Mouse (Mus musculus): ENCODE results near the gene As3mt. TPM values are rescaled to one million over a fixed set of nuclear protein-coding genes. Genes with fewer than 3 reads are reported as not detected.
A peak's percentile ranks its signal among the peaks of the same experiment; 100 is the strongest.

As3mt gene
- polyA plus RNA-seq, 1 experiment from 2014 or later, result 19.8 TPM

GRCm38 (mm10) chr19:46710614-46711013 lies 3.4 kb downstream of the As3mt start:
- H3K36me3 ChIP-seq (ENCODE audit: control insufficient read depth, insufficient read depth, low read length), result no peaks in the 10 kb centered on the region
- H3K27ac ChIP-seq (ENCODE audit: low read depth, low read length), result no peak overlapping the region
- DNase-seq (ENCODE audit: low spot score) (no peak), ATAC-seq (no peak)
- H3K27me3 ChIP-seq (replicated peaks; ENCODE audit: control insufficient read depth, insufficient read depth, low read length), result no peaks in the 10 kb centered on the region
- H3K4me3 ChIP-seq (ENCODE audit: low read depth, low read length), result no peak overlapping the region
- no peak overlapping the region for H3K9ac ChIP-seq (ENCODE audit: low read length)
- H3K4me1 ChIP-seq (ENCODE audit: control insufficient read depth, insufficient read depth, low read length), result peaks cover 6% of the 10 kb centered on the region; the same call in 1 of the 2 replicates
- no peaks in the 10 kb centered on the region for H3K9me3 ChIP-seq (replicated peaks; ENCODE audit: control insufficient read depth, low read length)
- WGBS, result 92% methylated on average over 4 of the region's 4 CpGs
- H3K4me2 ChIP-seq (ENCODE audit: low read length), result no peak overlapping the region

- ATAC-seq (no peak), DNase-seq (ENCODE audit: low spot score) (no peak)
- no peak overlapping the region for H3K27ac ChIP-seq (ENCODE audit: low read depth, low read length)
- H3K9me3 ChIP-seq (replicated peaks; ENCODE audit: control insufficient read depth, low read length), result 0 out of 2 replicates have a peak, but pooled peaks cover 2% of the 10 kb centered on the region
- no peaks in the 10 kb centered on the region for H3K27me3 ChIP-seq (replicated peaks; ENCODE audit: control insufficient read depth, insufficient read depth, low read length)
- H3K9ac ChIP-seq (ENCODE audit: low read length), result no peak overlapping the region
- no peaks in the 10 kb centered on the region for H3K4me1 ChIP-seq (ENCODE audit: control insufficient read depth, insufficient read depth, low read length)
- H3K4me3 ChIP-seq (ENCODE audit: low read depth, low read length), result no peak overlapping the region
- no peaks in the 10 kb centered on the region for H3K36me3 ChIP-seq (ENCODE audit: control insufficient read depth, insufficient read depth, low read length)
- 94% methylated on average over 8 of the region's 8 CpGs for WGBS
- H3K4me2 ChIP-seq (ENCODE audit: low read length), result no peak overlapping the region
Observed at GRCm38 (mm10) chr19:46714234-46714633, 7.0 kb downstream of the As3mt start.

- H3K27me3 ChIP-seq (replicated peaks; ENCODE audit: control insufficient read depth, insufficient read depth, low read length), result no peaks in the 10 kb centered on the region
- H3K4me3 ChIP-seq (ENCODE audit: low read depth, low read length), result no peak overlapping the region
- H3K4me1 ChIP-seq (ENCODE audit: control insufficient read depth, insufficient read depth, low read length), result no peaks in the 10 kb centered on the region
- H3K9ac ChIP-seq (ENCODE audit: low read length), result no peak overlapping the region
- ATAC-seq, result no peak
- H3K36me3 ChIP-seq (ENCODE audit: control insufficient read depth, insufficient read depth, low read length), result no peaks in the 10 kb centered on the region
- DNase-seq (ENCODE audit: low spot score), result no peak
- H3K4me2 ChIP-seq (ENCODE audit: low read length), result no peak overlapping the region
- no peak overlapping the region for H3K27ac ChIP-seq (ENCODE audit: low read depth, low read length)
- 91% methylated on average over 8 of the region's 8 CpGs for WGBS
- 0 out of 2 replicates have a peak, but pooled peaks cover 2% of the 10 kb centered on the region for H3K9me3 ChIP-seq (replicated peaks; ENCODE audit: control insufficient read depth, low read length)
Observed at GRCm38 (mm10) chr19:46715016-46715415, 7.8 kb downstream of the As3mt start.

- WGBS, result 92% methylated on average over 4 of the region's 4 CpGs
- Histone ChIP-seq H3K27me3 (replicated peaks; ENCODE audit: control insufficient read depth, insufficient read depth, low read length) (no peaks in the 10 kb centered on the region), H3K4me2 (ENCODE audit: low read length) (no peak overlapping the region), H3K27ac (ENCODE audit: low read depth, low read length) (no peak overlapping the region), H3K4me3 (ENCODE audit: low read depth, low read length) (no peak overlapping the region), H3K4me1 (ENCODE audit: control insufficient read depth, insufficient read depth, low read length) (no peaks in the 10 kb centered on the region), H3K9ac (ENCODE audit: low read length) (no peak overlapping the region), H3K9me3 (replicated peaks; ENCODE audit: control insufficient read depth, low read length) (0 out of 2 replicates have a peak, but pooled peaks cover 2% of the 10 kb centered on the region), H3K36me3 (ENCODE audit: control insufficient read depth, insufficient read depth, low read length) (no peaks in the 10 kb centered on the region)
- no peak for DNase-seq (ENCODE audit: low spot score)
- no peak for ATAC-seq
Observed at GRCm38 (mm10) chr19:46718150-46718549, 10.9 kb downstream of the As3mt start.

- Histone ChIP-seq H3K9ac (ENCODE audit: low read length) (no peak overlapping the region), H3K4me1 (ENCODE audit: control insufficient read depth, insufficient read depth, low read length) (no peaks in the 10 kb centered on the region), H3K9me3 (replicated peaks; ENCODE audit: control insufficient read depth, low read length) (no peaks in the 10 kb centered on the region), H3K27me3 (replicated peaks; ENCODE audit: control insufficient read depth, insufficient read depth, low read length) (no peaks in the 10 kb centered on the region), H3K27ac (ENCODE audit: low read depth, low read length) (no peak overlapping the region), H3K4me2 (ENCODE audit: low read length) (no peak overlapping the region), H3K36me3 (ENCODE audit: control insufficient read depth, insufficient read depth, low read length) (no peaks in the 10 kb centered on the region), H3K4me3 (ENCODE audit: low read depth, low read length) (no peak overlapping the region)
- WGBS, result 75% methylated on average over 11 of the region's 11 CpGs
- DNase-seq (ENCODE audit: low spot score), result no peak
- no peak for ATAC-seq
Observed at GRCm38 (mm10) chr19:46724411-46724810, 17.2 kb downstream of the As3mt start.

- ATAC-seq (no peak), DNase-seq (ENCODE audit: low spot score) (no peak)
Observed at GRCm38 (mm10) chr19:46726142-46726541, 18.9 kb downstream of the As3mt start.

GRCm38 (mm10) chr19:46727140-46727736 lies 20.0 kb downstream of the As3mt start:
- 56% methylated on average over 8 of the region's 8 CpGs for WGBS
- DNase-seq (ENCODE audit: low spot score), result peak; percentile 44
- no peak overlapping the region for H3K9ac ChIP-seq (ENCODE audit: low read length)

More at GRCm38 (mm10) chr19:46726142-46726541, 18.9 kb downstream of the As3mt start:
- H3K4me1 ChIP-seq (ENCODE audit: control insufficient read depth, insufficient read depth, low read length), result no peaks in the 10 kb centered on the region
- H3K4me3 ChIP-seq (ENCODE audit: low read depth, low read length), result no peak overlapping the region
- H3K36me3 ChIP-seq (ENCODE audit: control insufficient read depth, insufficient read depth, low read length), result no peaks in the 10 kb centered on the region
- WGBS, result 97% methylated on average over 8 of the region's 8 CpGs
- H3K4me2 ChIP-seq (ENCODE audit: low read length), result no peak overlapping the region
- H3K9me3 ChIP-seq (replicated peaks; ENCODE audit: control insufficient read depth, low read length), result no peaks in the 10 kb centered on the region
- no peaks in the 10 kb centered on the region for H3K27me3 ChIP-seq (replicated peaks; ENCODE audit: control insufficient read depth, insufficient read depth, low read length)
- no peak overlapping the region for H3K9ac ChIP-seq (ENCODE audit: low read length)
- no peak overlapping the region for H3K27ac ChIP-seq (ENCODE audit: low read depth, low read length)

GRCm38 (mm10) chr19:46727945-46728540 lies 20.8 kb downstream of the As3mt start:
- H3K9ac ChIP-seq (ENCODE audit: low read length), result no peak overlapping the region
- no peak for ATAC-seq

More at GRCm38 (mm10) chr19:46727140-46727736, 20.0 kb downstream of the As3mt start:
- no peak overlapping the region; the same call in 1 of the 2 replicates for H3K27ac ChIP-seq (ENCODE audit: low read depth, low read length)
- H3K36me3 ChIP-seq (ENCODE audit: control insufficient read depth, insufficient read depth, low read length), result no peaks in the 10 kb centered on the region
- H3K4me3 ChIP-seq (ENCODE audit: low read depth, low read length), result no peak overlapping the region
- no peak overlapping the region for H3K4me2 ChIP-seq (ENCODE audit: low read length)
- H3K9me3 ChIP-seq (replicated peaks; ENCODE audit: control insufficient read depth, low read length), result no peaks in the 10 kb centered on the region
- ATAC-seq, result no peak
- no peaks in the 10 kb centered on the region for H3K27me3 ChIP-seq (replicated peaks; ENCODE audit: control insufficient read depth, insufficient read depth, low read length)
- no peaks in the 10 kb centered on the region for H3K4me1 ChIP-seq (ENCODE audit: control insufficient read depth, insufficient read depth, low read length)

GRCm38 (mm10) chr19:46728909-46729308 lies 21.7 kb downstream of the As3mt start:
- Histone ChIP-seq H3K4me2 (ENCODE audit: low read length) (no peak overlapping the region), H3K9me3 (replicated peaks; ENCODE audit: control insufficient read depth, low read length) (no peaks in the 10 kb centered on the region), H3K27ac (ENCODE audit: low read depth, low read length) (no peak overlapping the region), H3K9ac (ENCODE audit: low read length) (no peak overlapping the region), H3K4me3 (ENCODE audit: low read depth, low read length) (no peak overlapping the region), H3K27me3 (replicated peaks; ENCODE audit: control insufficient read depth, insufficient read depth, low read length) (no peaks in the 10 kb centered on the region), H3K4me1 (ENCODE audit: control insufficient read depth, insufficient read depth, low read length) (no peaks in the 10 kb centered on the region), H3K36me3 (ENCODE audit: control insufficient read depth, insufficient read depth, low read length) (no peaks in the 10 kb centered on the region)
- no peak for ATAC-seq
- WGBS, result 86% methylated on average over 3 of the region's 3 CpGs
- DNase-seq (ENCODE audit: low spot score), result no peak

More at GRCm38 (mm10) chr19:46727945-46728540, 20.8 kb downstream of the As3mt start:
- Histone ChIP-seq H3K4me1 (ENCODE audit: control insufficient read depth, insufficient read depth, low read length) (no peaks in the 10 kb centered on the region), H3K27me3 (replicated peaks; ENCODE audit: control insufficient read depth, insufficient read depth, low read length) (no peaks in the 10 kb centered on the region), H3K36me3 (ENCODE audit: control insufficient read depth, insufficient read depth, low read length) (no peaks in the 10 kb centered on the region), H3K4me2 (ENCODE audit: low read length) (no peak overlapping the region), H3K4me3 (ENCODE audit: low read depth, low read length) (no peak overlapping the region), H3K9me3 (replicated peaks; ENCODE audit: control insufficient read depth, low read length) (no peaks in the 10 kb centered on the region), H3K27ac (ENCODE audit: low read depth, low read length) (no peak overlapping the region)
- WGBS, result 82% methylated on average over 11 of the region's 11 CpGs
- DNase-seq (ENCODE audit: low spot score), result no peak

All from forebrain, embryonic 14.5 days (tissue).